Mouse (Mus musculus): ENCODE data around the gene Lce3b.

The Lce3b gene

GRCm38 (mm10) chr3:92932679-92933078, at the start of gene Lce3b:
Lce3b (plus strand) TSS chr3:92932979.
- no peak for DNase-seq

- no peak for DNase-seq
Observed at GRCm38 (mm10) chr3:92894063-92894462, 38.7 kb upstream of the Lce3b start.

- no peak for DNase-seq
Observed at GRCm38 (mm10) chr3:92894489-92894888, 38.3 kb upstream of the Lce3b start.

GRCm38 (mm10) chr3:92902992-92903391, 29.8 kb upstream of the Lce3b start:
- DNase-seq: no peak

- no peak for DNase-seq
Observed at GRCm38 (mm10) chr3:92903640-92904039, 29.1 kb upstream of the Lce3b start.

- DNase-seq: no peak
Observed at GRCm38 (mm10) chr3:92905182-92905581, 27.6 kb upstream of the Lce3b start.

GRCm38 (mm10) chr3:92907571-92907970, 25.2 kb upstream of the Lce3b start:
- DNase-seq: no peak

GRCm38 (mm10) chr3:92920364-92920763, 12.4 kb upstream of the Lce3b start:
- no peak for DNase-seq

- no peak for DNase-seq
Observed at GRCm38 (mm10) chr3:92926130-92926529, 6.6 kb upstream of the Lce3b start, which contains the start of gene Lce3a. Lce3a (minus strand) TSS chr3:92926230.

- no peak for DNase-seq
Observed at GRCm38 (mm10) chr3:92944186-92944585, 11.4 kb downstream of the Lce3b start, which contains the start of gene Lce3c. Lce3c (plus strand) TSS chr3:92944486.

- no peak for DNase-seq
Observed at GRCm38 (mm10) chr3:92957090-92957489, 24.3 kb downstream of the Lce3b start, which contains the start of gene Lce3d. Lce3d (plus strand) TSS chr3:92957390.

GRCm38 (mm10) chr3:92966761-92967160, 34.0 kb downstream of the Lce3b start, which contains the start of gene Lce3e:
Lce3e (plus strand) TSS chr3:92967061.
- no peak for DNase-seq

GRCm38 (mm10) chr3:92978484-92978883, 45.7 kb downstream of the Lce3b start:
- no peak for DNase-seq

Data from cerebellum, adult 9-10 months (tissue).